8 mouse cellular contexts compared by ENCODE assay signal in the genomic region with DNA sequence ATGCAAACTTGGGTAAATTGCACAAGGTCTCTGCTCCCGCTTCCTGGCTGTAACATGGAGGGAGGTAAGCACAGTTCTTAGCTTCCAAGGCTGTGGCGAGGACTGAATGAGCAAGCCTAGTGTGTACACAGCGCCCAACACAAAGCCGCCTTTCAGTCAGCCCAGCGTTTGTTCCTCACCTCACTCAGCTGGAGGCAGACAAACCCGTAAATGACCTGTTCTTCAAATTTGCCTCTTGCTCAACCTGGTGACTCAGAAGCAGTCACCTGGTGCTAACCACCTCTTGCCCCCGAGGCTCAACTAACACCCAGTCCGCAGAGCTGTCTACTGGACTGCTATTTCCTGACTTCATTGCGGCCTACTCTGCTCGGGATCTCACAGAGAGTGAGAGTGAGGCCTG. TPM values are rescaled to one million over a fixed set of nuclear protein-coding genes. Genes with fewer than 3 reads are reported as not detected.
DNase-seq lines count a peak whose midpoint lies in the region; ATAC-seq and TF ChIP-seq lines count a peak whose summit lies in the region.
"Had no signal": no experiment of that assay in that cellular context is flagged by ENCODE, and none has a peak within 500 bp of the region (broad histone marks: within the 10 kb centered on the region; RNA-seq: fewer than 3 reads in every experiment).

No protein-coding gene starts in this region.

- TF ChIP-seq EP300 in CH12.LX (IDR thresholded peaks at IDR 0.05; ENCODE audit: low read length): no peak
- 0 out of 2 replicates have a peak, but pooled peaks have one; percentile 27 for TF ChIP-seq EP300 in liver, postnatal 0 days (IDR thresholded peaks at IDR 0.05; ENCODE audit: low read depth)

- no peak overlapping the region for H3K27ac ChIP-seq in CH12.LX (ENCODE audit: insufficient read depth, low read depth)
- peak overlapping the region; percentile 82 for H3K27ac ChIP-seq in liver, postnatal 0 days (ENCODE audit: low read depth)

- no peaks in the 10 kb centered on the region for H3K27me3 ChIP-seq in CH12.LX (replicated peaks)
- H3K27me3 ChIP-seq in liver, postnatal 0 days (ENCODE audit: insufficient read depth, low read length): no peaks in the 10 kb centered on the region

- no peak overlapping the region for H3K9ac ChIP-seq in CH12.LX (ENCODE audit: insufficient read depth, low read depth)
- peak overlapping the region; percentile 50 for H3K9ac ChIP-seq in liver, postnatal 0 days (replicated peaks)

- intact Hi-C loops in gastrocnemius, postnatal 36 days (cut with DNase I): loop anchor here (5.0 kb wide), 2 partner anchors 36 to 61 kb away; no protein-coding TSS in a partner anchor
- intact Hi-C loops in left cerebral cortex, postnatal 36 days (cut with DNase I): loop anchor here (2.0 kb wide), 1 partner anchor 27 kb away; no protein-coding TSS in a partner anchor

- H3K4me2 ChIP-seq in CH12.LX (ENCODE audit: insufficient read depth, low read depth, poor library complexity, severe bottlenecking): no peak overlapping the region
- no peak overlapping the region for H3K4me2 ChIP-seq in liver, postnatal 0 days (ENCODE audit: low read depth, low read length)

- 59% methylated on average over 10 of the region's 10 CpGs for WGBS in liver, postnatal 0 days (ENCODE audit: insufficient replicate concordance)

- 0 out of 2 replicates have a peak, but pooled peaks have one; percentile 0 for ATAC-seq in granulocyte monocyte progenitor cell, adult 5-6 weeks (replicated peaks; ENCODE audit: poor library complexity, severe bottlenecking)
- peak; percentile 63 for ATAC-seq in liver, postnatal 0 days

- no peak for TF ChIP-seq POLR2A in CH12.LX (IDR thresholded peaks at IDR 0.05; ENCODE audit: low read depth, low read length)

- no peak for TF ChIP-seq CTCF in CH12.LX (conservative IDR thresholded peaks at IDR 0.05 in 1 of 2, IDR thresholded peaks at IDR 0.05 in 1 of 2; ENCODE audit: low read depth in 2 of 2, low read length in 2 of 2)
- TF ChIP-seq CTCF in liver, postnatal 0 days (IDR thresholded peaks at IDR 0.05; ENCODE audit: low read depth): no peak

- TF ChIP-seq RAD21 in CH12.LX (IDR thresholded peaks at IDR 0.05; ENCODE audit: low read depth, low read length): no peak

- dilution Hi-C loops in CH12.LX (cut with MboI; ENCODE audit: extremely low pct_ligation_motif_present, extremely low pct_unique_long_range_greater_than_20kb, low sequenced_read_pairs): no loop called here

- no peak overlapping the region for H3K4me3 ChIP-seq in CH12.LX (replicated peaks in 1 of 3; ENCODE audit: low read depth in 2 of 3, low read length in 2 of 3, poor library complexity in 1 of 3)
- no peak overlapping the region for H3K4me3 ChIP-seq in liver, postnatal 0 days (ENCODE audit: low read depth, low read length)

- H3K79me2 ChIP-seq in CH12.LX (replicated peaks; ENCODE audit: control insufficient read depth, extremely low read depth, insufficient read depth, poor library complexity, severe bottlenecking): no peaks in the 10 kb centered on the region

- H3K9me3 ChIP-seq in CH12.LX (replicated peaks; ENCODE audit: low read length): no peaks in the 10 kb centered on the region
- no peaks in the 10 kb centered on the region for H3K9me3 ChIP-seq in liver, postnatal 0 days (ENCODE audit: low read length)

- DNase-seq in 3T3-L1 (ENCODE audit: low read depth, low spot score) (peak; percentile 32), CH12.LX (ENCODE audit: extremely low read depth) (peak; percentile 23)
- DNase-seq in liver, postnatal 0 days: peak; percentile 52
- no peak for DNase-seq in gastrocnemius, postnatal 36 days
- DNase-seq in left cerebral cortex, postnatal 36 days (ENCODE audit: low spot score in 2 of 2): no peak
- DNase-seq in kidney, adult 9 months: no peak
- DNase-seq: kidney, adult 8-10 months had no signal

- peaks cover 20 to 61% of the 10 kb centered on the region in 2 experiments for H3K4me1 ChIP-seq in CH12.LX (ENCODE audit: control insufficient read depth in 1 of 2, insufficient read depth in 2 of 2)
- H3K4me1 ChIP-seq in liver, postnatal 0 days (ENCODE audit: insufficient read depth): peaks cover 43% of the 10 kb centered on the region

- in situ Hi-C loops in CH12.LX (cut with MboI; ENCODE audit: low pct_ligation_motif_present, low pct_unique_long_range_greater_than_20kb, low sequenced_read_pairs): loop anchor here (25.0 kb wide), 2 partner anchors 271 to 496 kb away; partner anchors contain the start of gene Vangl2

- no peaks in the 10 kb centered on the region for H3K36me3 ChIP-seq in CH12.LX (replicated peaks in 1 of 2; ENCODE audit: control insufficient read depth in 1 of 2, insufficient read depth in 1 of 2, low read length in 1 of 2)
- no peaks in the 10 kb centered on the region for H3K36me3 ChIP-seq in liver, postnatal 0 days (replicated peaks; ENCODE audit: insufficient read depth, low read length)

TF ChIP-seq in CH12.LX, 34 proteins besides CTCF, POLR2A, EP300 and RAD21:
- no peak for TF ChIP-seq MAZ (IDR thresholded peaks at IDR 0.05; ENCODE audit: low read depth, low read length)
- TF ChIP-seq MXI1 (IDR thresholded peaks at IDR 0.05; ENCODE audit: low read depth, low read length): no peak
- no peak for TF ChIP-seq CHD2 (IDR thresholded peaks at IDR 0.05; ENCODE audit: low read length)
- TF ChIP-seq ZC3H11A (IDR thresholded peaks at IDR 0.05; ENCODE audit: low read depth, low read length): no peak
- TF ChIP-seq POLR2AphosphoS2 (IDR thresholded peaks at IDR 0.05; ENCODE audit: low read depth, low read length): no peak
- TF ChIP-seq ZMIZ1 (IDR thresholded peaks at IDR 0.05; ENCODE audit: low read depth, low read length): no peak
- TF ChIP-seq ELF1 (IDR thresholded peaks at IDR 0.05; ENCODE audit: low read depth, low read length): no peak
- TF ChIP-seq MYC (IDR thresholded peaks at IDR 0.05; ENCODE audit: low read depth, low read length): no peak
- no peak for TF ChIP-seq KAT2A (IDR thresholded peaks at IDR 0.05; ENCODE audit: insufficient replicate concordance, low read length)
- TF ChIP-seq RCOR1 (conservative IDR thresholded peaks at IDR 0.05; ENCODE audit: low read depth, low read length): no peak
- no peak for TF ChIP-seq SMC3 (IDR thresholded peaks at IDR 0.05; ENCODE audit: low read depth, low read length)
- TF ChIP-seq NELFE (IDR thresholded peaks at IDR 0.05; ENCODE audit: low read depth, low read length): no peak
- TF ChIP-seq MEF2A (IDR thresholded peaks at IDR 0.05; ENCODE audit: borderline replicate concordance, low read depth, low read length): no peak
- no peak for TF ChIP-seq MAFK (IDR thresholded peaks at IDR 0.05; ENCODE audit: insufficient replicate concordance, low read length)
- no peak for TF ChIP-seq E2F4 (IDR thresholded peaks at IDR 0.05; ENCODE audit: insufficient replicate concordance, low read depth, low read length)

RNA-seq across cellular contexts. Expression of gene Atp1a2, which starts 10.1 kb away (rescaled TPM):
- 0.13 and 0.21 TPM in 2 replicates for total RNA-seq in CH12.LX (2012; rRNA removed)
- 0.03 and 0.07 TPM in 2 replicates for total RNA-seq in CH12.LX (2014; rRNA removed)
- polyA plus RNA-seq in CH12.LX (2012; ENCODE audit: insufficient read length, low read depth): 0.23 and 0.33 TPM in 2 replicates
- total RNA-seq in granulocyte monocyte progenitor cell, adult 5-6 weeks (2014; fragmentation: Nextera tagmentation): not detected in 2 replicates
- total RNA-seq in granulocyte monocyte progenitor cell, adult 5-6 weeks (2017): not detected in 2 replicates
- 0.29 and 1.4 TPM in 2 replicates for polyA plus RNA-seq in liver, postnatal 0 days (2015; fragmentation: Nextera tagmentation; extraction: Ambion mirVana)
- 1,000 to 10,000 TPM in 1 of 2 experiments, 100 to 1,000 TPM in 1; 930 to 1,020 TPM for total RNA-seq in gastrocnemius, postnatal 36 days (2021)
- total RNA-seq in left cerebral cortex, postnatal 36 days (2021): 100 to 1,000 TPM; 590 to 654 TPM

RNA-seq across cellular contexts. Expression of gene Kcnj9, which starts 21.2 kb away (rescaled TPM):
- total RNA-seq in CH12.LX (2012; rRNA removed): 0.04 TPM in 1 of 2 replicates, not detected in the other
- total RNA-seq in CH12.LX (2014; rRNA removed): not detected in 2 replicates
- 0.07 and 0.10 TPM in 2 replicates for polyA plus RNA-seq in CH12.LX (2012; ENCODE audit: insufficient read length, low read depth)
- not detected in 2 replicates for total RNA-seq in granulocyte monocyte progenitor cell, adult 5-6 weeks (2014; fragmentation: Nextera tagmentation)
- not detected in 2 replicates for total RNA-seq in granulocyte monocyte progenitor cell, adult 5-6 weeks (2017)
- 0.07 TPM in 2 replicates for polyA plus RNA-seq in liver, postnatal 0 days (2015; fragmentation: Nextera tagmentation; extraction: Ambion mirVana)
- not detected for total RNA-seq in gastrocnemius, postnatal 36 days (2021)
- total RNA-seq in left cerebral cortex, postnatal 36 days (2021): 100 to 1,000 TPM; 134 to 136 TPM

RNA-seq across cellular contexts. Expression of gene Kcnj10, which starts 33.1 kb away (rescaled TPM):
- 0.08 and 0.13 TPM in 2 replicates for total RNA-seq in CH12.LX (2012; rRNA removed)
- total RNA-seq in CH12.LX (2014; rRNA removed): not detected in 2 replicates
- 0.06 TPM in 1 of 2 replicates, not detected in the other for polyA plus RNA-seq in CH12.LX (2012; ENCODE audit: insufficient read length, low read depth)
- total RNA-seq in granulocyte monocyte progenitor cell, adult 5-6 weeks (2014; fragmentation: Nextera tagmentation): 0.32 TPM in 1 of 2 replicates, not detected in the other
- 0.46 TPM in 1 of 2 replicates, not detected in the other for total RNA-seq in granulocyte monocyte progenitor cell, adult 5-6 weeks (2017)
- 0.17 and 0.19 TPM in 2 replicates for polyA plus RNA-seq in liver, postnatal 0 days (2015; fragmentation: Nextera tagmentation; extraction: Ambion mirVana)
- total RNA-seq in gastrocnemius, postnatal 36 days (2021): not detected
- 10 to 100 TPM; 86.8 to 97.1 TPM for total RNA-seq in left cerebral cortex, postnatal 36 days (2021)

RNA-seq across cellular contexts. Expression of gene Igsf8, which starts 46.5 kb away (rescaled TPM):
- 29.3 and 37.0 TPM in 2 replicates for total RNA-seq in CH12.LX (2012; rRNA removed)
- 7.4 and 8.3 TPM in 2 replicates for total RNA-seq in CH12.LX (2014; rRNA removed)
- 22.1 and 25.9 TPM in 2 replicates for polyA plus RNA-seq in CH12.LX (2012; ENCODE audit: insufficient read length, low read depth)
- 53.7 and 58.4 TPM in 2 replicates for total RNA-seq in granulocyte monocyte progenitor cell, adult 5-6 weeks (2014; fragmentation: Nextera tagmentation)
- total RNA-seq in granulocyte monocyte progenitor cell, adult 5-6 weeks (2017): 24.8 and 25.0 TPM in 2 replicates
- 12.8 and 13.1 TPM in 2 replicates for polyA plus RNA-seq in liver, postnatal 0 days (2015; fragmentation: Nextera tagmentation; extraction: Ambion mirVana)
- 1 to 10 TPM; 8.4 to 9.8 TPM for total RNA-seq in gastrocnemius, postnatal 36 days (2021)
- total RNA-seq in left cerebral cortex, postnatal 36 days (2021): 100 to 1,000 TPM; 253 to 300 TPM

RNA-seq across cellular contexts. Expression of gene Atp1a4, which starts 49.7 kb away (rescaled TPM):
- total RNA-seq in CH12.LX (2012; rRNA removed) (not detected in 2 replicates), CH12.LX (2014; rRNA removed) (not detected in 2 replicates)
- 0.07 TPM in 1 of 2 replicates, not detected in the other for polyA plus RNA-seq in CH12.LX (2012; ENCODE audit: insufficient read length, low read depth)
- total RNA-seq in granulocyte monocyte progenitor cell, adult 5-6 weeks (2014; fragmentation: Nextera tagmentation): not detected in 2 replicates
- not detected in 2 replicates for total RNA-seq in granulocyte monocyte progenitor cell, adult 5-6 weeks (2017)
- 0.04 and 0.08 TPM in 2 replicates for polyA plus RNA-seq in liver, postnatal 0 days (2015; fragmentation: Nextera tagmentation; extraction: Ambion mirVana)
- under 1 TPM; 0.51 to 0.72 TPM for total RNA-seq in gastrocnemius, postnatal 36 days (2021)
- not detected for total RNA-seq in left cerebral cortex, postnatal 36 days (2021)

Comparison
In these comparisons a context has a peak if more than half of its experiments do, and no peak if none do; other contexts are left out.
1. DNase-seq: peak in 3T3-L1 (single experiment), CH12.LX (single experiment) and liver, postnatal 0 days (single experiment); none in gastrocnemius, postnatal 36 days (0 of 2), left cerebral cortex, postnatal 36 days (0 of 2) and kidney, adult 9 months (single experiment).
2. RNA of gene Atp1a2, which starts 10.1 kb away (total RNA-seq): 930 to 1,020 TPM in gastrocnemius, postnatal 36 days and 590 to 654 TPM in left cerebral cortex, postnatal 36 days; 0.03 to 0.21 TPM in CH12.LX and not detected in granulocyte monocyte progenitor cell, adult 5-6 weeks; every median in the first group is over 100 times any median in the second.
3. RNA of gene Kcnj9, which starts 21.2 kb away (total RNA-seq): 134 to 136 TPM in left cerebral cortex, postnatal 36 days; 0.04 TPM in CH12.LX, not detected in granulocyte monocyte progenitor cell, adult 5-6 weeks and not detected in gastrocnemius, postnatal 36 days; every median in the first group is over 100 times any median in the second.
4. RNA of gene Kcnj10, which starts 33.1 kb away (total RNA-seq): 86.8 to 97.1 TPM in left cerebral cortex, postnatal 36 days; 0.32 to 0.46 TPM in granulocyte monocyte progenitor cell, adult 5-6 weeks, 0.08 to 0.13 TPM in CH12.LX and not detected in gastrocnemius, postnatal 36 days; every median in the first group is over 10 times any median in the second.